Mouse (Mus musculus): ENCODE data around the gene Gm29427. TPM values are rescaled to one million over a fixed set of nuclear protein-coding genes. Genes with fewer than 3 reads are reported as not detected.
"Not testable (repeated sequence)": the region's sequence is repeated elsewhere in the genome, so short reads cannot be mapped to it uniquely, and the experiment has no call there.

Gene Gm29427
- total RNA-seq, 2 experiments from 2014 or later: not detected

DNA sequence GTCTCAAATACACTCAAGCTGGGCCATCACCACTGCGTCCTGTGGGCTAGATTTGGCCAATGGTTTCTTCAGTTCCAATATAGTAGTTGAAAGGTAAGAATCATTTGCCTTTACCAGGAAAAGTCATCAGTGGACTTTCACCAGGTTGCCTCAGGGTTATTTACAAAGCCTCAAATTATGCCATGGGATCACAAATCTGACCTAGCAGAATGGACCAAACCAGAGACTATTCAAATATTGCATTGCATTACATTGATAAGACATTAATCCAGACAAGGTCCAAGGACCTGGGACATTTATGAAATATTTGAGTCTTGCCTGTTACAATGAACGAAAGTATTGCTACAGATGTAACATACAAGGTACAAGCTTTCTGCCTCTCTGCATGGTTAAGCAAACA, 37.0 kb downstream of the Gm29427 start:
- DNase-seq (ENCODE audit: low spot score in 2 of 2): no peak

DNA sequence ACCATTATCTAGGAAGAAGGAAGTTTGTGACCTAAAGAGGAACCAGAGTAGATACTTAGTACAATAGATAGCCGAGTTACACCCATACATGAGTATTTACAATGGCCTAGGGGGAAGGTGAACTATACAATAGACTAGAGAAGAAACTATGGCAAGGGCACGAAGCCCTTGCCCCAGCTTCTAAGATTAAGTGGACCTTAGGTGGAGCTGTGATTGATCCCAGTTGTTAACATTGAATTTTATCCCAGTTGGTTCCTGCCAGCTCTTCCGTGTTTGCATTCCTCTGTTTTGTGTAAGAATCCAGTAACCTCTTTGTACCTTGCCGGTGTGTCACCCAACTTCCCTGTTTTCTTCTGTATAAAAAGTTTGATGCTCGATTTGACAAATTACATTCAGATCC, 52.0 kb downstream of the Gm29427 start:
- DNase-seq (ENCODE audit: low spot score in 2 of 2): not testable (repeated sequence)

GRCm38 (mm10) chr1:130661454-130661853, 54.1 kb downstream of the Gm29427 start, which contains the start of gene C4bp:
TSS of gene C4bp (minus strand) at chr1:130661632.
- no peak for DNase-seq (ENCODE audit: low spot score in 2 of 2)

- not testable (repeated sequence) for DNase-seq (ENCODE audit: low spot score in 2 of 2)
These were observed 56.0 kb downstream of the Gm29427 start for GRCm38 (mm10) chr1:130659641-130660040.

GRCm38 (mm10) chr1:130644103-130644502, 71.5 kb downstream of the Gm29427 start:
- DNase-seq (ENCODE audit: low spot score in 2 of 2): no peak

- no peak for DNase-seq (ENCODE audit: low spot score in 2 of 2)
These were observed 74.6 kb downstream of the Gm29427 start for GRCm38 (mm10) chr1:130640967-130641366.

GRCm38 (mm10) chr1:130633761-130634410, 81.7 kb downstream of the Gm29427 start:
- peak; percentile 64 to 67 for DNase-seq (ENCODE audit: low spot score in 2 of 2)

GRCm38 (mm10) chr1:130633316-130633715, 82.3 kb downstream of the Gm29427 start:
- DNase-seq (ENCODE audit: low spot score in 2 of 2): no peak

GRCm38 (mm10) chr1:130629521-130629920, 86.1 kb downstream of the Gm29427 start, which contains the start of gene Zp3r:
TSS of gene Zp3r (minus strand) at chr1:130629621.
- no peak for DNase-seq (ENCODE audit: low spot score in 2 of 2)

Other genes starting within 250 kb of the Gm29427 start
- not detected for gene Zp3r, start 86.2 kb downstream of the Gm29427 start, total RNA-seq (2021)
- gene C4bp, start 54.2 kb downstream of the Gm29427 start, total RNA-seq (2021): not detected
- gene Yod1, start 1.5 kb upstream of the Gm29427 start, total RNA-seq (2021): 10 to 100 TPM; 16.5 TPM
- 10 to 100 TPM; 36.9 to 43.6 TPM for gene Pfkfb2, start 13.5 kb upstream of the Gm29427 start, total RNA-seq (2021)
- gene AA986860, start 16.2 kb upstream of the Gm29427 start, total RNA-seq (2021): 1 to 10 TPM; 1.5 TPM
- not detected for gene Fcamr, start 85.1 kb upstream of the Gm29427 start, total RNA-seq (2021)
- gene Pigr, start 110.9 kb upstream of the Gm29427 start, total RNA-seq (2021): not detected
- gene Fcmr, start 149.9 kb upstream of the Gm29427 start, total RNA-seq (2021): not detected
- gene Il24, start 171.7 kb upstream of the Gm29427 start, total RNA-seq (2021): not detected
- gene Il20, start 195.7 kb upstream of the Gm29427 start, total RNA-seq (2021): not detected
- not detected for gene Il19, start 224.3 kb upstream of the Gm29427 start, total RNA-seq (2021)

All from left cerebral cortex, adult 18-20 months (tissue).